Mouse (Mus musculus) megakaryocyte progenitor cell, adult 5-6 weeks (primary cell): ENCODE results near the gene Hsd17b12. TPM values are rescaled to one million over a fixed set of nuclear protein-coding genes. Genes with fewer than 3 reads are reported as not detected.

Source experiments
- ATAC-seq: replicated peaks from 2 replicates; pipeline ENCODE4 v1.8.0; 2016; ENCODE audit warnings: mild to moderate bottlenecking, moderate TSS enrichment, inconsistent platforms; ENCODE audit not compliant: poor library complexity
- total RNA-seq, 2 experiments: library from RNA; stranded (forward) in 1 of 2; stranded (reverse) in 1 of 2; fragments of 157-497, 149-512 nt in 1 of 2; fragments of 200-1000 nt in 1 of 2; gene quantifications; 2 replicates each; pipeline versions ENCODE4 v1.2.3 to v1.2.4; 2015 to 2017

The Hsd17b12 gene
- total RNA-seq, 2 experiments from 2014 or later: 80.9 to 108 TPM

DNA sequence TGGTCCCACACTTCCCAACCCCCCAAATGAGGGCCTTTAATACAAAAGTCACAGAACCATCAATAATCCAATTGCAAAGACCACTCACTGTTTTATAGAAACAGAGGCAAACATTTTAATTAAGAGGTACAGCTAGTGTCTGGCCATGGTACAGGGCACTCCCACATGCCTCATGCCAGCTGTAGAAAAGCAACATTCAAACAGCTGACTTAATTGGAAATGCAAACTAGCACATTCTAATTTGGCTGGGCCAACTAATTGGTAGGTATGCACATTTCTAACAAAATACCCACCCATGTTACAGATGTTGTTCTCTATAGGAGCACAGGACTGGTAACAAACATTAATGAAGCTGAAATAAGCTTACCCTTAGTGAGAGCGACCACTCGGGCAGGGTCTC lies 54.0 kb downstream of the Hsd17b12 start:
- ATAC-seq: no peak

DNA sequence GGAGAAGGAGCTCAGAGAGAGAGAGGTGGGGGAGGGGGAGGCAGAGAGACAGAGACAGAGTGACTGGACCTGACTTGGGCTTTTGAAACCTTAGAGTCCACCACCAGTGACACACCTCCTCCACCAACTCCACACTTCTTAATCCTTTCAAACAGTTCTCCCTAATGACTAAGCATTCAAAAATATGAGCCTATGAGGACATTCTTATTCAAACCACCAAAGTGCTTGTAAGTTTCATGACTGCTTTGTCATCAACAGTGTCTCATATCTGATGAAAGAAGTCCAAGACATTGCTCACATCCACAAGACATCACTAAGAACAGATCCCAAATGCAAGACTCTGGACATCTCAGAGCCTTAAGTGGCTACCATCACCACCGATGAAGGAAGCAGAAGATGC lies 67.9 kb downstream of the Hsd17b12 start:
- ATAC-seq: no peak

DNA sequence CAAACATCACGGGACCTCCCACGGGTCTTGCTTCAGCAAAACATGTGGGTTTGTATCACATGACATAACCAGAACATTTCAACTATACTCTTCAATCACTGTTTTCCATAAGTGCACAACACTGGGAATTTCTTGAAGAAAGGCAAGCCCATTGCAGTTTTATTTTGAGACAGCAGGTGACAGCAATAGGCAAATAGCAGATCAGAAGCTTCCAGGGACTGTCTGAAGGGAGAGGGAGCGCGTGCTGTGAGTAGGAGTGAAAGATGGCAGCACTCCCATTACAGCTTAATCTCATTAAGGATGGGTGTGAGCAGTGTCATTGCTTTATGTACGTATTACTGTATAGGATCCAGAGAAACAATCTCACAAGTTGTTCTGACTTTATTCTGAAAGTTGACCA lies 88.3 kb downstream of the Hsd17b12 start:
- ATAC-seq: no peak

DNA sequence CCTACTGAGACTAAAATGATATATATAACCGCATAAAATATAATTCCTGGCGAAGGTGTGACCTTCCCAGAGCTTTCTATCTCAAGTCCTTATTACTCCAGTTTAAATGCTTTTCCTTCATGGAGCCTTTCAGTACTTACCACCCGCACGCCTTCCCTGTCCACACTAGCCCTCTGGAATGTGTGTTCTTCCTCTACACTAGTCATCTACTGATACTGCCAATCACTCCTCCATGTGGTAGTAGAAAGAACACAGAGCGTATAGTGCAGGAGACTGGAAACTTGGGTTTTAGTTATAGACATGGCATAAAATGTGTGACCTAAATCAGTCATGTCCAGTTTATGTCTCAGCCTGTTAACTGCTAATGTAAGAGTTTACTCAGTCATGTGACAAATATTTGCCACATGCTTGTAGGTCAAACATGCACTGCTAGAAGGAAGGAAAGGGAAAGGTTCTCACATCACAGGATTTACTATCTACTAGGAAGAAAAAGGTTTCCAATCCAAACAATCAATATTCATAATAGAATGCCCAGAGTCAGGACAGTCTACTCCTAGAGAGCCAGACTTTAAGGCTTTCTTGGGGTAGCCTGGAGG lies 91.1 kb downstream of the Hsd17b12 start:
- ATAC-seq: no peak

DNA sequence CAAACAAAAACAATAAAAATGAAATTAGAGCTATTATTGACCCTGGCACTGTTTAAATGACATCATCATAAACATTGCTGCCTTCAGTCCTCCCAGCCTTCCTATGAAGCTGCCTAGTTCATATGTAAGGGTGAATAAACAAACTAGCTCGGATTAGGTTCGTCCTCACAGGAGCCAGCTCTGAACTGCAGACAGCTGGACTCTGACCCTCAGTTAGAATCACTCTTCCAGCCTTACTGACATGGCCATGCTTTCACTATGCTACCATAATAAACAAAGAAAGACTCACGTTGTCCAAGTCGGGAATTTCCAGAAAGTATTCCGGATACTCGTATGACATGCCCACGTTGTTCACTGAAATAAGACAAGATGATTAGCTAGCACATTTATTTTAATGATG lies 91.6 kb downstream of the Hsd17b12 start:
- no peak for ATAC-seq

DNA sequence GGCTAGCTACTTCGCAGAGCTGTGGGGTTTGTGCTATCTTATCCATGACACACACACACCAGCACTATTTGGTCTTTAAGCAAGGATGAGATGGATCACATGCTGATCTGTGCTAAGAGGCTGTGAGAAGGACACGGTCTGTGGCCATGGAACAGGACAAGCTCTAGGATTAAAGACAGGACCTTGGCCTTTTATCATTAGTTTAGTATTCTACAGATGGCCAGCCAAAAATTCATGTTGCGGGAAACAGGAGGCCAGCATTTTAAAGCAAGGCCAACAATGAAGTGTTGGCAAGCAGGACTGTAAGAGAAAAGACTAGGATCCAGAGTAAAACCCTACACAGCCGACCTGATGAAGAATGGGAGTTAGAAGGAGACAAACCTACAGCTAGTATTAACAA lies 95.0 kb downstream of the Hsd17b12 start:
- ATAC-seq: no peak

DNA sequence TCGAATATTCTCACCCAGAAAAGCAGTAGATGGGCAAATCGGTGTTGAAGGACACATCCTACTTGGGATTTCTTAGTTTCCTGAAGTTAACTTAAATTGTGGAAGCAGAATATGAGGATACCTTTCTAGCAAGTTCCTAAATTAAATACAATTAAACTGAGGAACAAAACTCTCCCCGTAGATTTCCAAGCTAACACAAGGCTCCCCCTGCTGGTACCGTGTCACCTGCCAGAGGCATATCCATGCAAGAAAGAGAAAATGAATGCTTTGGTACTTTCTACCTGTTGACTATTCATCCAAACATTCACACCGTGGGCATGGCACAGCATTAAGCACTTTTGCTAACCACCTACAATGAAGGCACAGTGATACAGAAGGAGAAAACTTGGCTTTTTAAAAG lies 98.3 kb downstream of the Hsd17b12 start:
- no peak for ATAC-seq

DNA sequence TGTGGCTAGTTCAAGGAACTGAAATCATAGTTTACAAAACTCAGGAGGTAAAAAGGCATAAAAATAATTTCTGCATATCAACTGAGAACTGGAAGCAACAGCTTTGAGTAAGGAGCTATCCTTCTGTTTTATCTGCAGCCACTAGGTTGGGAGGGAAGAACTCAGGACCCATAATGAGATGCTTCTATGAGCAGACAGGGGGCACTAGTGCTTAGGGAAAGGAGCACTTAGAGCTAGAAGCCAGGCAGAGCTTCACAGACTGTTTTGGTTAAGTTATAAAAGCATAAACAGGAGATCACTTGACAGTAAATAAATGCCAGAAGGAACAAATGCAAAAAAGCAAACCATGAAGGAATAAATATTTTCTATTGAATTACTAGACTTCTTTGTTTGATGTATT lies 103.0 kb downstream of the Hsd17b12 start:
- ATAC-seq: peak; percentile 94

DNA sequence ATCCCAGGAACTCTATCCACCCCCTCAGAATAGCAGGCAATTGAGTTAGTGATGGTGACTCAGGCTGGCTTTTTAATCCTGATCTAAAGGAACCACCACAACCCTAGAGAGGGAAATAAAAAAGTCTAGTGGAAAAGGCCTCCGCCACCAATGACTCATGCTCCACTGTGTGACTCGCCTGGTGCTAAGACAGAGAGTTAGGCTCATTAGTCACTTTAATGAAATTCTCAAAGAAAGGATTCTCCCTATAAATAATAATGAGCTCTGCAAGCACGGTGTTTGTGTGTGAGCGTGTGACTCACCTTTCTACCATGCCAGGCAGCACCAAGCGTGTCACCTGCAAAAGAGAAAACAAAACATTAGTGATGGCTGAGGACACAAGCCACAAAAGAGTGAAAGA lies 105.8 kb downstream of the Hsd17b12 start:
- ATAC-seq: no peak

DNA sequence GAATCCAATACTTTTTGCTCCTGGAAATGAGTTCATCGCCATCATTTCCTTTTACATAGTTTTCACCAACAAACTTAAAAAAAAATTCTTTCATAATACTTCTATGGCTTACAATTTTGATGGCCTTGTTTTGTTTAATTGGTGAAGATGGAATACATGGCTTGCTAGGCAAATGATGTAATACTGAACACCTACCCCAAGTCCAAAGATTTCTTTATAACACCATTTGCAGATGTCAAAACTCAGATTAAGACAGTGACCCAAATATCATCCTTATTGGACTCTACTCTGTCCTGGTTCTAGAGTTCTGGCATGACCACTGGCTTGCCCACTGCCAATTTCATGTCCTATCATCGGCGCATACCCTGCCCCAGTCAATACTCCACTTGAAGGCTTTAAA lies 106.9 kb downstream of the Hsd17b12 start:
- no peak for ATAC-seq

DNA sequence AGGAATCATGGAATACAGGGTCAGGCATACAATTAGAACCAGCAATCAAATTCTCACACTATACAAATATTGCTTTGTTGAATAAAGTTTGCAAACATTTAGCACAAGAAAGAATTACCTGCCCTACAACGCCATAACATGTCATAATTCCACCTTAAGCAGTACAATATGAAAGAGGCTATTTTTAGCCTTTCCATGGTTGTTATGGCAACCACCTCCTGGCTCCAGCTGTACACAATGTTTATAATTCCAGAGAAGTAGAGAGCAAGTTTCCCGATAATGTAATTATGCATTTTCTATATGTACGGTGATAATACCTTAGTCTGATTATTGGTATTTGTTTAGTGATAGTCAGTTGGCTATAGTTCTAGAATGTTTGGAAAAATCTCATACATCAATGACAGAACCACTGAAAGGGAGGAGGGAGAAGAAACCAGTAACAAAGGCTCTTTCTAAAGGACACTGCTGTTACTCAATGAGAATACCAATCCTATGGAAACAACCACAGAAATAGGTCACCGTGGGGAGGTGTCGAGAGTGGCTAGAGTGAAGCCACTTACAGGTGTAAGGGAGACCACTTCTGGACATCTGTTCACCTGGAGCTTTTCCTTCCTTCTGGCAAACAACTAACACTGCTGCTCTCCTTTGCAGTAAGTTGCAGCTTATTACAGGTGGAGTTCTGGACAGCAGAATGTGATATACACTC lies 108.1 kb downstream of the Hsd17b12 start:
- no peak for ATAC-seq

DNA sequence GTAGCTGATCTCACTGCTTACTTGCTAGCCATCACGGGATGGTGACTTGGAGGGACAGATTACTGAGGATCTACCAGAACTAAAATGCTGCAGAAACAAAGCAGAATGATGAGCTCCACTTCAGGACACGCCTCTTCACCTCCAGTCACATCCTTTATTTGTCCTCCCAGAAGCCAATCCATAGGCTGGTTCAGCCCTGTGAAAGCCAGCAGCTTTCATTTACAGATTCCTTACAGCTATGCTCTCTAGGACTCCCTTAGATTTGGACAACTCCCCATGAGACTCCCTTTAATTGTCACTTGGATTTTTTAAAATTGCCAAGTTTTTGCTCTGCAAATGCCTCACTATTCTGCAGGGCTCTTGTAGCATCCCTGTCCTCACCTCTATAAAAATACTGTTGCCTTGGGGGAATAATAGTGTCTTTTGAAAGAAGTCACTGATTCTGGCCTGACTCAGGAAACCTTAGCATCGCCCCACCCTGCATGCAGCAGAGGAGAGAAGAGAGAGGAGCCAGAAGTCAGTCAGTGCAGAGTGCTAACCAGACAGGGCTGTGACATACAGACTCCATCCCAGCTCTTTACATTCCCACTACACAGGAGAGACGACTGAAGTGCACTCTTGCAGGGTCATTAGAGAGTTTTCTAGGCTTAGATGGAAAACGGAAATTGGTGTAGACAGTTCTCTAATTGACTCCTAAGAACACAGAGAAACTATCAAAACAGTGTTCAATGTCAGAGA lies 108.9 kb downstream of the Hsd17b12 start:
- ATAC-seq: no peak

DNA sequence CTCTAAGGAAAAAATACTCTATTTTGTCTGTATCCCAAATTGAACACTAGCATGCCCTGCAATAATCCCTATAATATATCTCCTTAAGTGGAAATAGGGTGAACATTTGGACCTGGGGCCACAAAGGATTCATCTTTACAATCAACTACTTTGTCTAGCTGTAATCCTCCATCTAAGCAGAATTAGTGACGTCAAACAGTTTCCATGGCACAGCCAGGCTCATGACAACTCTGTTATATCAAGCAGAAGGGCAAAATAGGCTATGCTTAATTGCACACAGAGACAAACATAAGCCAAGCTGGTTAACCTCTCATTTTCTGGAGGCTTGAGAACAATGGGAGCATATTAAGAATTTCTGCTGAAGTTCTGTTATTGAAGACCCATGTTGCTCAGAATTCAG lies 109.5 kb downstream of the Hsd17b12 start:
- no peak for ATAC-seq

DNA sequence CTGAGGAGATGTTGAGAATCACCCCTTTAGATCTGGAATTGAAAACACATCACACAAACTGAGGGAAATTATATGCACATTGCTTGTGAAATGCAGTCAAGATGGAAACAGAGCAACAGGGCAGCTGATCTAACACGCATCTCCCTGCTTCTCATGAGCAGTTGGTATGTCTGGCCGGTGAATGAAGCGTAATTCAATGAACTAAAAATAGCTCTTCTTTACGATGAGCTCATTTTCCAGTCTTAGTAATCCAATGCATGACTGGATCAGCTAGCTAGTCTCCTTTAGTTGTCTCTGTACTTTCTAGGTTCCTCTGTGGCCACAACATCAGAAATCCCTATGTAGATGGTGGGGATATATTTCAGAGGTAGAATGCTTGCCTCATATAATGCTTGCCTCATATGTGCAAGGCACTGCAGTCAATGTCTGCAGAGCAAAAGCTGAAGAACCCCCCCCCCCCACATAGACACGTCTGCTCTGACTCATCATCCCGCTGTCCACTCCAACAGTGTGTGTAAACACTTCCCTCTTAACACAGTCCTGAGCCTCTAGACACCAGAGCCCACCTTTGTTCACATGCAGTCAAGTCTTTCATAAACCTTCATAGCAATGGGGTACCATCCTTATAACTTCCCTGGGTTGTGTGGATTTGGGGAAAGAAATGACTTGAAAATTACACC lies 112.2 kb downstream of the Hsd17b12 start:
- no peak for ATAC-seq

DNA sequence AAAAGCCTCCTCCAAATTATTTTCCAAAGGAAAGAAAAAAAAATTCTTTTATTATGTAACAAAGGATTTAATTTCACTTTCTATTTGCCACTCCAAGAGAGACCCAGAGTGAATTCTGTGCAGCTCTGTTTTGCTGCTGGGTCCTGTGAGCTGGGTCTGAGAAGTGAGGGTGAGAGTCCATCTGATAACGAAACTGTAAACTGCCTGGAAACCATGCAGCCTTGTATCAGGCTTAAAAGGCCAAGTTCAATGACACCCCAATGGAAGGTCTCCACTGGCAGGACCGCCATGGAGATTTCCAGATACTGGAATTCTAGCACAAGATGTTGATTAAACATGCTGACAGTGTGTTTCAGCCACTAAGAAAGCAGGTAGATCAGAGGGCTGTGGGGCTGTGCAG lies 113.6 kb downstream of the Hsd17b12 start:
- ATAC-seq: no peak

DNA sequence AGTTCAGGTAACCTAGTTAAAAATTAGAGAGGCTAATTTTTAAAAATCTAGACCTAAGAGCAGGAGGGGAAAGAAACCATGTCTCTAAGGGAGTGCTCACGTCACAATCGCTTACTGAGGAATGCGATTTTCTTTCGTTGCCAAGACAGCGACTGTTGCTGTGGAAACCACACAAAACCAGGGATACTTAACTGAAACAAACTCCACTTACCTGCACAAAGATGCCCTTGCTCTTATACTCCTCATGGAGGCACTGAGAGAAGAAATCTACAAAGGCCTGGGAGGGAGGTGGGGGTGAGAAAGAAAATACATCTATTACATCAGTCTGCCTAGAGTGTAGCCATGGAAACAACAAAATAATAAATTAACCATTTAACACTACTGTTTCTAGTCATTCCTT lies 114.1 kb downstream of the Hsd17b12 start:
- ATAC-seq: no peak

DNA sequence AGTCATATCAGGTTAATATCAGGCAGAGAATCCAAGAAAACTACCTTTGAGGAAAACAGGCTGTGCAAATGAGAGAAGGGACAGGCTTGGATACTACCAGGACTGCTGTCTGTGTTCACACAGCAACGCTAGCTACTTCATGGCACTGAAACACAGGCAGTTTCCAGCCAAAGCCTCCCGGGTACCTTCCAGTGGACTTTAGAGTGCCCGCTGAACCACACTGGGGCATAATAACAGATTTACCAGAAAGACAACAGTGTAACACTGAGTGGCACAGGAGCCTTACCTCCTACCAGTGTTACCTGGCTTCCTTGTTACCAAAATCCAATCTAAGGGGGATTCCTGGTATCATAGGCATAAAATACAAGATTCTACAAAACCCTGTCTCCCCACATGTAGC lies 115.3 kb downstream of the Hsd17b12 start:
- no peak for ATAC-seq

DNA sequence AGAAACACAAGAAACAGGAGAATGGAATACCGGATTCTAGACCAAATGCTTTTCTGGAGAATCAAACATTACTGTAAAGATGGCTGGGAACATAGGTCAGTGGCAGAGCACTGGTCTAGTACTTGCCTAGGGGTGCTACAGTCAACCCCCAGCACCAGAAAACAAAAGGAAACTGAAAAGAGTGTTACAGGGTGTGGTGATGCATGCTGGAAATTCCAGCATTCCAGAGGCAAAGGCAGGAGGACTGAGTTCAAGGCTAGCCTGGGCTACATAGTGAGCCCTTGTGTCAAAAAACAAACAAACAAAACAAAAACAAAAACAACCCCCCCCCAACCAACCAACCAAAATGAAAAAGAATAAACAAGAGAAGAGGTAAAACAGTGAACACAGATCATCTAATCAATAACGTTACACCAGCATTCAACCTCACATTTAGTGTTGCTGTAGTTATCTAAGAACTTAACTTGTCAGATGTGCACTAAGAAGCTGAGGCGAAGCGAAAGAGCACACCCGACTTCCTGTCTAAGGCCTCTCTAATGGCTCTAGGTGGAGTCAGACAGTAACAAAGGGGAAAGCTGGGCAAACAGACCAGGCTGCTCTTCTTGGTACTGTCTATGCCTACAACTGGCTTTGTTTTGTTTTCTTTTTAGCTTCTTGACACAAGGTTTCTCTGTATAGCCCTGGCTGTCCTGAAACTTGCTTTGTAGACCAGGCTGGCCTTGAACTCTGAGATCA lies 117.2 kb downstream of the Hsd17b12 start:
- ATAC-seq: no peak

DNA sequence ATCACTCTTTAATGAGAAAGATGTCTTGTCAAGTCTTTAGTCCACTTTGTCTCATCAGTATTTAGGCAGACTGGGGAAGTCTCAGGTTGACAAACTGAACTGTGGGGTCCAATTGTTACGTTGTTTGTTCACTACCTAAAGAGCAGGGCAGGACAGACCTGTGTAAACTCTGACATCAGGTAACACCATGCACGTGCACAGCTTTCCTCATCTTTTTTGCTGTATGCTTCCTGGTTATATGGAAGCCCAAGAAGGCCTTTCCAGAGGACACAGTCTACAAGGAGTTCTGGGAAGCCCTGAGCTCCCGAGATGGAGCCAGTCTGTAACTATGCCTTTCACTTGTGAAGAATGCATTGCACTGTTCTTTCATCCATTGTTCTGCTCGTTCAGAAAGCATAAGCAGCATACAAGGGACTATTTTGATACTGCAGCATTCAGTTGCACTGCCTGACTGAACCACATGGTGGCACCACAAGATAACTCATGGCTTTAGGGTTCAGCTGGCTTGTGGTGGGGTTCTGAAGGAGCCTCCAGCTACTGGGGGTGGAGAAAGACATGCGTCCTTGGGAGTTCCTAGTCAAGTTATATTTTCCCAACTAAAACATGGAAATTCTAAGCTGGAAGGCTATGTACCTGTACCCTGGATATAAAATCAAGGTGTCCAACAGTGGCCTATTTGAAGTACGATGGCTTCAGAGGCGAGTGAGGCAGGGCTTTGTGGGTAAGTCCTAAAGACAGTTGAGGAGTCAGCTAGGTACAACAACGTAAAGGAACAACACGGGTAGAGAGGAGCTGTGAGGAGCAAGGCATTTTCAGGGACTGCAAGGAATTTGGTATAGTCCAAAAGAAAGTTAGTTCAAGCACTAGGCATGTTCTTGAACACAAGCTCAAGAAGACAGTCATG lies 122.1 kb downstream of the Hsd17b12 start:
- peak; percentile 97 for ATAC-seq

DNA sequence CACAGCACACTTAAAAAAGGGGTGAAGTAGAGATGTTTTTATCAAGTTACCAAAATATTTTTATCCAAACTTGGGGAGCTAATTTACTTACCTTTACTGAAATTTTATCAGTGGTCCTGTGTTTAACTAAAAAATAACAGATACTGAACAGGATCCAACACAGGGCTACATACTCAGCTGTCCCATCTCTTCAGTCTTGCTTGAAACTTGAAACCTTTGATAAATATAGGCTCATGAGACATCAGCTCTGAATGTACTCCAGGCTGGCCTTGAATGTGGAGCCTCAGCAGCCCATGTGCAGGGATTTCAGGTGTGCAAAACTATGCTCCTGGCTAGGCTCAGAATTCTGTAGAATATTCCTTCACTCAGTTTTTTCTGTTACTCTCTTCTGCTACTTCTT lies 127.2 kb downstream of the Hsd17b12 start:
- ATAC-seq: no peak
